Mouse (Mus musculus): ENCODE data around the gene Adgrv1. TPM values are rescaled to one million over a fixed set of nuclear protein-coding genes. Genes with fewer than 3 reads are reported as not detected.

Adgrv1 gene
- polyA plus RNA-seq, 1 experiment, result under 0.01 TPM

DNA sequence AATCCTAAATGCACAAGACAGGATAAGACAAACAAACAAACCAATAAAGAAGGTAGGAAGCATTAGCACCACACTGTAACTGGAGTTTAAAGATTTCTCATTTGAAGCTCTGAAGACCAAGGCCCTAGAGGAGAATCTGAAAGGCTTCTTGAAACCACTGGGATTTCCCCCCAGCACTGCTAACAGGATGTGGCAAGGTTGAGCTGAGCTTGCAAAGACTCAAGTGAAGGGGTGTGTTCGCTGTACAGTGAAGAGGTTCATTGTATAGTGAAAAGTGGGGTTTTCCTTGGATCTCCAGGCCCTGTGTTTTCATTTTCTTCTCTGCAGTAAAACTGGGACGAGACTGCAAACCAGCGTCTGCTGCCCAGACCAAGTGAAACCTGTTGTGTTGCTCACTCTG, 456.9 kb downstream of the Adgrv1 start:
- H3K27me3 ChIP-seq (ENCODE audit: control insufficient read depth), result no peaks in the 10 kb centered on the region
- H3K4me3 ChIP-seq (replicated peaks), result no peak overlapping the region
- TF ChIP-seq GATA1 (IDR thresholded peaks at IDR 0.05; ENCODE audit: low read length), result no peak
- TF ChIP-seq TAL1 (IDR thresholded peaks at IDR 0.05; ENCODE audit: low read length), result no peak
- H3K9me3 ChIP-seq (ENCODE audit: control insufficient read depth, low read length), result no peaks in the 10 kb centered on the region
- H3K4me1 ChIP-seq (ENCODE audit: control insufficient read depth), result no peaks in the 10 kb centered on the region
- H3K36me3 ChIP-seq (ENCODE audit: control insufficient read depth), result no peaks in the 10 kb centered on the region

DNA sequence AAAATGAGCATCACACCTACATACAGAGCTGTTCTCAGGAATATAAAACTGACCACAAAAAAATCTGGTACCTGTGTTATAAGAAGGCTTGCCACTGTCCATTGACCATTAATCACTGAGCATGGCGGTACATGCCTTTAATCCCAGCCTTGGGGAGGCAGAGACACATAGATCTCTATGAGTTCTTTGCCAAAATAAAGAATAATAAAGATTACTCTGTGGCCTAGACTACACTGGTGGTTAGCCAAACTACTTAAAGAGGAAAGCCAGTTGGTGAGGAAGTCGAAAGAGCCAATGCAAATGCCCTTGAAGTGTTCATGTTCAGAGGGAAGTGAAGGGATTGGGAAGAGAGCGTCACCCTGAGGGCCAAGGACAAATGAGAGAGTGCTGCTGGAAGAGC, 461.8 kb downstream of the Adgrv1 start:
- Histone ChIP-seq H3K27me3 (ENCODE audit: control insufficient read depth) (no peaks in the 10 kb centered on the region), H3K36me3 (ENCODE audit: control insufficient read depth) (no peaks in the 10 kb centered on the region), H3K4me1 (ENCODE audit: control insufficient read depth) (no peaks in the 10 kb centered on the region), H3K9me3 (ENCODE audit: control insufficient read depth, low read length) (no peaks in the 10 kb centered on the region), H3K4me3 (replicated peaks) (no peak overlapping the region)
- TF ChIP-seq TAL1 (IDR thresholded peaks at IDR 0.05; ENCODE audit: low read length) (no peak), GATA1 (IDR thresholded peaks at IDR 0.05; ENCODE audit: low read length) (no peak)

DNA sequence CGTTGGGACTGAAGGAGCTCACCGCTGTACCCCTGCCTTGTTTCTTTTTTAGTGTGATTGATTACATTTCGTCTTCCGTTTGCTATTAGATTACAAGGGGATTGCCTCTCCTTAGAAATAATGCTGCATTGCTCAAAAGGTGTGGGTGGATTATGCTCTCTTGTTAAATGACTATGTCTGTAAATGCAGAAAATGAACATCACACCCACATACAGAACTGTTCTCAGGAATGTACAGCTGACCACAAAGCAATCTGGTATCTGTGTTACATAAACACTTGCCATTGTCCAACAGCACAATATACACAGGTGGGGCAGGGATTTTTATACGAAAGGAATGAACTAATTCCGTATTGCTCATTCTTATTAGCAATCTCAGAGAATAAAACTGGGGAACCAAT, 465.5 kb downstream of the Adgrv1 start:
- H3K9me3 ChIP-seq (ENCODE audit: control insufficient read depth, low read length), result no peaks in the 10 kb centered on the region
- TF ChIP-seq GATA1 (IDR thresholded peaks at IDR 0.05; ENCODE audit: low read length) (no peak), TAL1 (IDR thresholded peaks at IDR 0.05; ENCODE audit: low read length) (no peak)
- no peaks in the 10 kb centered on the region for H3K36me3 ChIP-seq (ENCODE audit: control insufficient read depth)
- no peak overlapping the region for H3K4me3 ChIP-seq (replicated peaks)
- no peaks in the 10 kb centered on the region for H3K27me3 ChIP-seq (ENCODE audit: control insufficient read depth)
- no peaks in the 10 kb centered on the region for H3K4me1 ChIP-seq (ENCODE audit: control insufficient read depth)

DNA sequence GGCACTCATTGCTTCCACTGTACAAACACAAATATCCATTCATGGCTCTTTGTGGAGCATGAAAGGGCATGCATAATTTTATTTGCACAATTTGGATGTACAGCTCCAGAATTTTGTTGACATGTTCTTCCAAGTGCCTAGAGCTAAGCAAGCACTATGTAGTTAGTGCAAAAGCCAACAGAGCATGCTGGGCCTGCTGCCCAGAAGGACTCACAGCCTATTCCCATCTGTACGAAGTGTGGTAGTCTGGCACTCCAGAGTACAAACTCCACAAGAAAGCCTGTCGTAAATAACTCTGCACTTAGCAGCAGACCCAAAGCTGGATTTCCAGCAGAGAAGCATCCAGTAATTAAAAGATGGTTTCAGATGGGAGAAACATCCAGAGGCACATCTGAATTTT, 473.1 kb downstream of the Adgrv1 start:
- no peak for TF ChIP-seq GATA1 (IDR thresholded peaks at IDR 0.05; ENCODE audit: low read length)
- TF ChIP-seq TAL1 (IDR thresholded peaks at IDR 0.05; ENCODE audit: low read length), result no peak
- no peaks in the 10 kb centered on the region for H3K36me3 ChIP-seq (ENCODE audit: control insufficient read depth)
- H3K9me3 ChIP-seq (ENCODE audit: control insufficient read depth, low read length), result no peaks in the 10 kb centered on the region
- no peak overlapping the region for H3K4me3 ChIP-seq (replicated peaks)
- H3K4me1 ChIP-seq (ENCODE audit: control insufficient read depth), result no peaks in the 10 kb centered on the region
- H3K27me3 ChIP-seq (ENCODE audit: control insufficient read depth), result no peaks in the 10 kb centered on the region

DNA sequence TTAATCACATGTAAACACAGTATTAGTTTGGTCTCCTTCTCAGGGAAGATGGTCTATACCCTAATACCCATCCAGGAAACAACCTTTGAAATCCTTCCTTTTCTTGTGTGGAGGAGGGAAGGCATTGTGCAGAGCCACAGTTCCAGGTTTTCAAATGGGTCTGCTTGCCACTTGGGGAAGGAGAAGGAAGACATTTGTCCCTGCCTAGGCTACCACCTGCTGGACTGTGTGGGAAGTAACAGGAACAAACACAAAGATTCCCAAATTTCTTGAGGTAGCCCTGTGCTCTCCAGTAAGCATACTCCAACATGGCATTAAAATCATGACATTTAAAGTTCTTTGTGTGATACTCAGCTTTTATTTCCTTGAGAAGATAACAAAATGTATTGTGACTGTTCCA, 477.6 kb downstream of the Adgrv1 start:
- no peak overlapping the region for H3K4me3 ChIP-seq (replicated peaks)
- no peaks in the 10 kb centered on the region for H3K9me3 ChIP-seq (ENCODE audit: control insufficient read depth, low read length)
- no peaks in the 10 kb centered on the region for H3K36me3 ChIP-seq (ENCODE audit: control insufficient read depth)
- no peak for TF ChIP-seq TAL1 (IDR thresholded peaks at IDR 0.05; ENCODE audit: low read length)
- no peak for TF ChIP-seq GATA1 (IDR thresholded peaks at IDR 0.05; ENCODE audit: low read length)
- H3K27me3 ChIP-seq (ENCODE audit: control insufficient read depth), result no peaks in the 10 kb centered on the region
- H3K4me1 ChIP-seq (ENCODE audit: control insufficient read depth), result no peaks in the 10 kb centered on the region

DNA sequence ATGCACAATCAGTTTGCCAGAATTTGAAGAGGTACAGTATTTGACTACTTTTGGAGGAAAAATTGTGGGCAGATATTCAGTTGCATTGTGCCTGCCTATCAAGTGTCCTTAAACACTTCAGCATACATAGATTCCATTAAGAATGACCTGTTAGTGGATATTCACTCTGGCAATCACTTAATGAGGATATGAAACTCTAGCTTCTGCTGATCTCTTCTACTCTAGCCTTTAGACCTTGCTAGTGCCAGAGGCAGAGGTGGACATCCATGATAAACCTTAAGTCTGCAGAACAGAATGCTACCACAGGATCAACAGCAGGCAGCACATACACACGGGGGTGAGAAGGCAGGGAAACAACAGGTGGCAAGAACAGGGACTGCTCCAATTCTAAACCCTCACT, 488.5 kb downstream of the Adgrv1 start:
- Histone ChIP-seq H3K4me3 (replicated peaks) (no peak overlapping the region), H3K36me3 (ENCODE audit: control insufficient read depth) (no peaks in the 10 kb centered on the region), H3K4me1 (ENCODE audit: control insufficient read depth) (no peaks in the 10 kb centered on the region), H3K9me3 (ENCODE audit: control insufficient read depth, low read length) (no peaks in the 10 kb centered on the region), H3K27me3 (ENCODE audit: control insufficient read depth) (no peaks in the 10 kb centered on the region)
- no peak for TF ChIP-seq GATA1 (IDR thresholded peaks at IDR 0.05; ENCODE audit: low read length)

DNA sequence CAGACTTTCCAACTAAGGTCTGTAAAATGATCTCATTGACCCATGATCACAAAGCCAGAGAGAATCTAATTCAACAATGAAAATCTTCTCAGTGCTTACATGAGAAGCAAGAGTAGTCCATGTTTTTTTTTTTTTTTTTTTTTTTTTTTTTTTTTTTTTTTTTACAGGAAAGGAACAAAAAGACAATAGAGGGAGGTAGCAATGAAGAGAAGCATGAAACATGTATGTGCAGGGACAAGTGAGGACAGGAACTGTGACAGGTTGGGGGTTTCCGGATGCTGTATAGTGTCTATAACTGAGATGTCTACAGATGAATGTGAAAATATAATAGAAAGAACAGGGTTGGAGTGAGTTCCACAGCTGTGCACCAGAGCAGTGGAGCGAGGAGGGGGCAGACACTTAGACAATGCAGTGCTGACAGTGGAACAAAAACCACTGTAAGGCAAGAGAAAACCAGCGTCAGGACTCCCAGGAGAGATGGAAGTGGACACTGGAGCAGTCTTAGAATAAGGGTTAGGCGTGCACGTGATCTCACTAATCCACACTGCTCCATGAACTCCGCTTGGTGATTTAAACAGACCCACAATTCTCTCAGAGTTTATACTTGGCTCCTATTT, 490.6 kb downstream of the Adgrv1 start:
- Histone ChIP-seq H3K4me3 (replicated peaks) (no peak overlapping the region), H3K4me1 (ENCODE audit: control insufficient read depth) (no peaks in the 10 kb centered on the region), H3K36me3 (ENCODE audit: control insufficient read depth) (no peaks in the 10 kb centered on the region), H3K9me3 (ENCODE audit: control insufficient read depth, low read length) (no peaks in the 10 kb centered on the region), H3K27me3 (ENCODE audit: control insufficient read depth) (no peaks in the 10 kb centered on the region)
- TF ChIP-seq GATA1 (IDR thresholded peaks at IDR 0.05; ENCODE audit: low read length), result no peak
- TF ChIP-seq TAL1 (IDR thresholded peaks at IDR 0.05; ENCODE audit: low read length), result no peak

DNA sequence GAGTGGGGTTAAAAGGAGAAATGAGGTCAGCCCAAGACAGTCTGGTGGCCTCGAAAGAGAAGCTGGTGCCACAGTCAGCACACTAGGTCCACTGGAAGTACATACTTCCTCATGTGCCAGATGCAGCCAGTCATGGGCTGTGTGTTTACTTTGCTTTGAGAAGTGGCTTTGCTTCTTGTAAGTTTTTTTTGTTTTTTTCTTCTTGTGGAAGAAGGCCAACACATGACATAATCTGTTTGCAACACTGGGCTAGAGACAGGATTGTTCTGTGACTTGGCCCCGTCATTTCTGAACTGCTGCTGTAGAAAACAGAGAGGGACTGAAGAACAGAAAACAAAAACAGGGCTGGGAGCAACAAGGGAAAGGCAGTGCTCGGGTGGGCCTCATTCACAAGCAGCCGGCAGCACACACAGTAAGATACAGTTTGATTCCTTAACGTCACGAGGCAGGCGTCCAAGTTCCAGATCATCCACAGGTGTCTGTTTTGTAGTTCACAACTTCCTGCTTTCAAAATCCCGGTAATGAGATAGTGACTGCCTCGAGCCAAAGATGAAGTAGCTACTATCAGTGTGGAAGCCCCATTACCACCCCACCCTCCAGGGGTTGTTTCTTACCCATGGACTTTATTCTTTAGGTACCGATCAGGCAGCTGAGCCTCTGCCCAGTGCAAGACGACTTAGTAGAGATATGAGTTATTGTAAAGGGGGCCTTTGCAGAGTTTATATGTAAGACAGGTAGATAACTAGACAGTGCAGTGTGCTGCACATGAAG, 496.1 kb downstream of the Adgrv1 start:
- TF ChIP-seq TAL1 (IDR thresholded peaks at IDR 0.05; ENCODE audit: low read length), result no peak
- H3K27me3 ChIP-seq (ENCODE audit: control insufficient read depth), result no peaks in the 10 kb centered on the region

DNA sequence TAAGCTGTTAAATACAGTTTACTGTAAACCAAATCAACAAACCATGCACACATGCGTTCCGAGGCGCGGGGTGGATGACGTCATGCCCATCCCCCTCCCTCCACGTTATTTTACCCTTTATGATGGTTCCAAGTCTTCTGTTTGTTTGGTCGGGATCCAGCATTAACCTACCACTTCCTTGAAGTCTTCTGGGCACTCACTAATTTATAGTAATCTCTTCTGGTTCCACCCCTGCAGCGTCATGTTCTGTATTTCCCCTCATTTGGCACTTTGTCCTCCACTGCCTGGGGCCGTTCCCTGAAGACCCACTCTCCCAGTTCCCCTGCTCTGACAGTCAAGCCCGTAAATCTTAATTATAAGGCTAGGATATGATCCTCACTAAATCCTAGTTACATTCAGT, 497.0 kb downstream of the Adgrv1 start:
- no peaks in the 10 kb centered on the region for H3K27me3 ChIP-seq (ENCODE audit: control insufficient read depth)
- no peaks in the 10 kb centered on the region for H3K36me3 ChIP-seq (ENCODE audit: control insufficient read depth)
- no peaks in the 10 kb centered on the region for H3K9me3 ChIP-seq (ENCODE audit: control insufficient read depth, low read length)
- no peaks in the 10 kb centered on the region for H3K4me1 ChIP-seq (ENCODE audit: control insufficient read depth)
- no peak overlapping the region for H3K4me3 ChIP-seq (replicated peaks)
- TF ChIP-seq TAL1 (IDR thresholded peaks at IDR 0.05; ENCODE audit: low read length), result no peak
- TF ChIP-seq GATA1 (IDR thresholded peaks at IDR 0.05; ENCODE audit: low read length), result no peak

More for the DNA sequence above, 496.1 kb downstream of the Adgrv1 start:
- Histone ChIP-seq H3K4me1 (ENCODE audit: control insufficient read depth) (no peaks in the 10 kb centered on the region), H3K4me3 (replicated peaks) (no peak overlapping the region), H3K36me3 (ENCODE audit: control insufficient read depth) (no peaks in the 10 kb centered on the region), H3K9me3 (ENCODE audit: control insufficient read depth, low read length) (no peaks in the 10 kb centered on the region)
